Mouse (Mus musculus) lung, postnatal 4 days (tissue): ENCODE results near the gene Svopl.

ENCODE experiments used
- DNase-seq, 2 experiments: peaks; one replicate each; pipeline ENCODE4 v3.0.0; 2021

Svopl gene

GRCm38 (mm10) chr6:38028205-38028604 lies 18.6 kb downstream of the Svopl start:
- no peak for DNase-seq

- no peak for DNase-seq
These were observed 19.0 kb downstream of the Svopl start for GRCm38 (mm10) chr6:38027771-38028170.

DNA sequence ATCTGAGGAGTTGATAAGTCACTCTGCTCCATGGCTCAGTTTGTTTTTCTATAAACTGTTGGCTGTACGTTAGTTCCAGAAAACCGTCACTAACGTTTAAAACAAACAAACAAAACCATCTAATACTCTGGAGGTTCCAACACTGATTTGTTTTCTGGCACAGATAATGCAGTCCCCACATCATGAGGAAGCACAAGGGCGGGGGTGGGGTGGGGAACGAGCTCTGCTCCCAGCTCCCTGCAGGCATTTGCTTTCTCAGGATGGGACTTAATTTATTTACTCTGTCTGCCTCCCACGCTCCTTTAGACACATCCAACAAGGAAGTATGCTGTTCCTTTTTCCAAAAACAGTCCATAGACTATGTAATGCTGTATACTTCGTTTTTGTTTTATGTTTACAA lies 23.5 kb downstream of the Svopl start:
- no peak for DNase-seq

- DNase-seq = no peak
These were observed 25.4 kb downstream of the Svopl start for GRCm38 (mm10) chr6:38021406-38021805.

GRCm38 (mm10) chr6:38012829-38013228 lies 34.0 kb downstream of the Svopl start:
- DNase-seq = no peak

- DNase-seq = peak in 1 of 2 experiments; percentile 53
These were observed 39.3 kb downstream of the Svopl start for GRCm38 (mm10) chr6:38007459-38007858.

- no peak for DNase-seq
These were observed 79.4 kb downstream of the Svopl start for GRCm38 (mm10) chr6:37967386-37967785.

- no peak for DNase-seq
These were observed 95.5 kb downstream of the Svopl start for GRCm38 (mm10) chr6:37951306-37951705.

GRCm38 (mm10) chr6:37936498-37936897 lies 110.3 kb downstream of the Svopl start:
- DNase-seq = no peak
